Mouse (Mus musculus) myocyte (in vitro differentiated cells): Measurements from ENCODE around the gene Zfp558. TPM values are rescaled to one million over a fixed set of nuclear protein-coding genes. Genes with fewer than 3 reads are reported as not detected.

ENCODE experiments used
- H3K27me3 ChIP-seq: one replicate; pipeline ENCODE4 v1.6.1; 2011; ENCODE audit not compliant: control insufficient read depth, insufficient read depth, insufficient read length
- H3K36me3 ChIP-seq: one replicate; pipeline ENCODE4 v1.6.1; 2011; ENCODE audit not compliant: control insufficient read depth, insufficient read depth
- H3K4me2 ChIP-seq: one replicate; pipeline ENCODE4 v1.6.1; 2011; ENCODE audit warnings: low read depth, control low read depth
- H3K4me3 ChIP-seq: one replicate; pipeline ENCODE4 v1.5.1; 2011; ENCODE audit warnings: mild to moderate bottlenecking, control low read depth, moderate library complexity
- H3K79me2 ChIP-seq: one replicate; pipeline ENCODE4 v1.6.1; 2011; ENCODE audit not compliant: control insufficient read depth, insufficient read depth
- H3ac ChIP-seq: one replicate; pipeline ENCODE4 v1.6.1; 2011; ENCODE audit not compliant: control insufficient read depth, insufficient read length
- CEBPB ChIP-seq: IDR thresholded peaks from 2 replicates; pipeline ENCODE4 v1.6.1; 2011; ENCODE audit warnings: mild to moderate bottlenecking, moderate library complexity; ENCODE audit not compliant: poor library complexity, insufficient read depth, severe bottlenecking
- E2F4 ChIP-seq: IDR thresholded peaks from one replicate; pipeline ENCODE4 v1.6.1; 2011; ENCODE audit warnings: mild to moderate bottlenecking, control low read depth, moderate library complexity; ENCODE audit not compliant: insufficient read depth
- MAX ChIP-seq: IDR thresholded peaks from one replicate; pipeline ENCODE4 v1.6.1; 2011; ENCODE audit warnings: low read depth, mild to moderate bottlenecking, control low read depth
- MYOD1 ChIP-seq, 3 experiments: IDR thresholded peaks; one replicate each; pipeline ENCODE4 v1.6.1; 2011; ENCODE audit warnings: control low read depth in 2 of 3, low read depth in 2 of 3, mild to moderate bottlenecking in 2 of 3, moderate library complexity in 1 of 3; ENCODE audit not compliant: insufficient read length in 2 of 3, control insufficient read depth in 1 of 3
- MYOG ChIP-seq, 3 experiments: IDR thresholded peaks; one replicate each; pipeline ENCODE4 v1.6.1; 2011; ENCODE audit warnings: control low read depth in 2 of 3, low read depth in 2 of 3, mild to moderate bottlenecking in 2 of 3; ENCODE audit not compliant: insufficient read length in 2 of 3, control insufficient read depth in 1 of 3, insufficient read depth in 1 of 3
- POLR2A ChIP-seq: IDR thresholded peaks from one replicate; pipeline ENCODE4 v1.6.1; 2011; ENCODE audit warnings: low read depth, mild to moderate bottlenecking, control low read depth, moderate library complexity; ENCODE audit not compliant: insufficient read length
- POLR2AphosphoS2 ChIP-seq: IDR thresholded peaks from one replicate; pipeline ENCODE4 v1.6.1; 2011; ENCODE audit warnings: low read depth, control low read depth; ENCODE audit not compliant: insufficient read length
- REST ChIP-seq: IDR thresholded peaks from one replicate; pipeline ENCODE4 v1.6.1; 2011; ENCODE audit warnings: mild to moderate bottlenecking, control low read depth, moderate library complexity; ENCODE audit not compliant: insufficient read depth, insufficient read length
- SRF ChIP-seq: IDR thresholded peaks from one replicate; pipeline ENCODE4 v1.6.1; 2011; ENCODE audit warnings: low read depth; ENCODE audit not compliant: control insufficient read depth, insufficient read length
- TCF12 ChIP-seq: IDR thresholded peaks from one replicate; pipeline ENCODE4 v1.6.1; 2011; ENCODE audit warnings: mild to moderate bottlenecking, control low read depth; ENCODE audit not compliant: poor library complexity, insufficient read depth, severe bottlenecking
- TCF3 ChIP-seq: IDR thresholded peaks from one replicate; pipeline ENCODE4 v1.6.1; 2011; ENCODE audit warnings: low read depth, control low read depth; ENCODE audit not compliant: insufficient read length
- USF1 ChIP-seq: IDR thresholded peaks from one replicate; pipeline ENCODE4 v1.6.1; 2011; ENCODE audit warnings: low read depth, mild to moderate bottlenecking, control low read depth, moderate library complexity
- polyA plus RNA-seq: library from polyadenylated mRNA; unstranded; fragments of >200 nt; fragmentation: generic; extraction: Trizol; gene quantifications from one replicate; pipeline ENCODE4 v1.2.1, GENCODE M21; 2012; ENCODE audit warnings: missing spikeins

The Zfp558 gene
- 0.31 TPM for polyA plus RNA-seq

- no peaks in the 10 kb centered on the region for H3K27me3 ChIP-seq
- no peak within 1 kb of the TSS for H3K4me2 ChIP-seq
- no peak for TF ChIP-seq MYOG (IDR thresholded peaks at IDR 0.05; ENCODE audit: control insufficient read depth in 1 of 3, insufficient read depth in 1 of 3, insufficient read length in 2 of 3, low read depth in 2 of 3)
- TF ChIP-seq POLR2A, result no peak
- TF ChIP-seq MAX, result no peak
- TF ChIP-seq POLR2AphosphoS2, result no peak
- no peak for TF ChIP-seq E2F4
- no peak for TF ChIP-seq CEBPB
- TF ChIP-seq SRF, result no peak
- no peak for TF ChIP-seq USF1
- TF ChIP-seq MYOD1 (IDR thresholded peaks at IDR 0.05; ENCODE audit: control insufficient read depth in 1 of 3, insufficient read length in 2 of 3, low read depth in 2 of 3), result no peak
- no peak for TF ChIP-seq TCF3
- TF ChIP-seq TCF12, result no peak
- TF ChIP-seq REST, result no peak
- H3K4me3 ChIP-seq, result no peak within 1 kb of the TSS
- H3K36me3 ChIP-seq, result no peaks in the 10 kb centered on the region
- no peak within 1 kb of the TSS for H3ac ChIP-seq
- H3K79me2 ChIP-seq, result no peaks in the 10 kb centered on the region
Observed at GRCm38 (mm10) chr9:18478168-18478567, at the start of gene Zfp558, which contains the start of gene Mbd3l1. Gene Zfp558 (minus strand): TSS chr9:18478268. Gene Mbd3l1 (plus strand): TSS chr9:18478359.

- Histone ChIP-seq H3K4me2 (no peak overlapping the region), H3K79me2 (no peaks in the 10 kb centered on the region), H3K4me3 (no peak overlapping the region), H3K36me3 (no peaks in the 10 kb centered on the region), H3K27me3 (no peaks in the 10 kb centered on the region), H3ac (no peak overlapping the region)
- TF ChIP-seq TCF3 (no peak), MYOG (IDR thresholded peaks at IDR 0.05; ENCODE audit: control insufficient read depth in 1 of 3, insufficient read depth in 1 of 3, insufficient read length in 2 of 3, low read depth in 2 of 3) (no peak), SRF (no peak), MYOD1 (IDR thresholded peaks at IDR 0.05; ENCODE audit: control insufficient read depth in 1 of 3, insufficient read length in 2 of 3, low read depth in 2 of 3) (no peak), CEBPB (no peak), REST (no peak), MAX (no peak), POLR2AphosphoS2 (no peak), TCF12 (no peak), USF1 (no peak), E2F4 (no peak), POLR2A (no peak)
Observed at GRCm38 (mm10) chr9:18508098-18508497, 30.0 kb upstream of the Zfp558 start.

DNA sequence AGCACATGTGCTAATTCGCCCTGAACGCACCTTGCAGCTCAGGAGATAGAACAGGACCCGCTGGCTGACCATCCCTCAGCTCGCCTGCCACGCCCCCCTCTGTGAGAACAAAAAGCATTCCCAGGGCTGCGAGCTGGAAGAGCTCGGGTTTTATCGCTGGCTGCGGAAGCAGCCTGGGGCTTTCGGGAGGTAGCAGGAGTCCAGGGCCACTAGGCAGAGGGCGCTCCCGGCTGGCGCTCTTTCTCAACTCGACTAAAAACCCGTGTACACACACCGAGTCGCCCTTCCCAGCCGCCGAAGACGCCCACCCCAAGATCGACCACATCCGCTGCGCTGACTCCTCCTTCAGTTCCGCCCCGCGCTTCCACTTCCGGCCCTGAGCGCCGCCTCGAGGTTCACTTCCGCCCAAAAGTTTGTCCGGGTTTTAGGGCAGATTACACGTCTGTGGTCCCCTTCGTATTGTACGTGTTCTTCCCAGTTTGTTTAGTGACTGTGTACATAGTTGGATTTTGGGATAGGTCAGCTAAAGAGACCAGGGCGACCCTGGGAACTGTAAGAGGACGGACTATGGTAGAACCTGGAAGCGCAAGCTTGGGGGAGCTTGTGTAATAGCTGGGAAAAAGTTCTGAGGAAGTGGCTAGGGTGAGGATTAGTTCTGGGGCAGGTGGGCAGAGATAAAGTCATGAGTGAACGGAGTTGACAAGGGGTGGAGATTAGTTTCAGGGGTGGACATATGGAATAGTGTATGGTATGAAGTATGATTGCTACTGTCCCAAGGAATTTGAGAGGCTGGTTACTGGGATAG, 4.5 kb downstream of the Zfp558 start:
- Histone ChIP-seq H3K79me2 (no peaks in the 10 kb centered on the region), H3K27me3 (no peaks in the 10 kb centered on the region), H3K36me3 (no peaks in the 10 kb centered on the region), H3K4me2 (peak overlapping the region; percentile 70), H3K4me3 (peak overlapping the region; percentile 42), H3ac (peak overlapping the region; percentile 27)
- TF ChIP-seq USF1, result no peak
- TF ChIP-seq POLR2A, result peak; percentile 60

DNA sequence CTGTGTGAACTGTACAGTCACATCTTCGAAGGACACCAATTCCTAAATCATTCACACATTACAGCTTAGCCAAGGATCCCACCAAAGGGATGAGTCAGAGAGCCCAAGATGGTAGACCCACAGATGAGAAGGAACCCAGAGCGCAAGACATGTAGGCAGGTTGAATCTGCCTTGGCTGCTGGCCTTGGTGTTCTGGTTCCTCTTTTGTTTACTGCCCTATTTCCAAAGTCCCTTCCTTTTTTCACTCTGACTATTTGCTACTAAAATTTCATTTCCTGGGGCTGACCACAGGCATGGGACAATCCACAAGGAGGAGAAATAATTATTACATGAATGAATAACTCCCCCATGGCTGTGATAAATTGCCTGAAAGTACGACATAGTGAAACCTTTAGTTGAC, 10.1 kb downstream of the Zfp558 start:
- TF ChIP-seq POLR2AphosphoS2 (no peak), TCF3 (no peak), SRF (no peak), REST (no peak), MAX (no peak), TCF12 (no peak), CEBPB (no peak), MYOG (IDR thresholded peaks at IDR 0.05; ENCODE audit: control insufficient read depth in 1 of 3, insufficient read depth in 1 of 3, insufficient read length in 2 of 3, low read depth in 2 of 3) (no peak), MYOD1 (IDR thresholded peaks at IDR 0.05; ENCODE audit: control insufficient read depth in 1 of 3, insufficient read length in 2 of 3, low read depth in 2 of 3) (no peak), USF1 (no peak), E2F4 (no peak), POLR2A (no peak)
- Histone ChIP-seq H3K27me3 (no peaks in the 10 kb centered on the region), H3K36me3 (no peaks in the 10 kb centered on the region)

GRCm38 (mm10) chr9:18467350-18467749, 10.7 kb downstream of the Zfp558 start:
- Histone ChIP-seq H3K36me3 (no peaks in the 10 kb centered on the region), H3K4me2 (no peak overlapping the region), H3K79me2 (no peaks in the 10 kb centered on the region), H3K4me3 (no peak overlapping the region), H3ac (no peak overlapping the region), H3K27me3 (no peaks in the 10 kb centered on the region)
- TF ChIP-seq SRF (no peak), REST (no peak), MYOD1 (IDR thresholded peaks at IDR 0.05; ENCODE audit: control insufficient read depth in 1 of 3, insufficient read length in 2 of 3, low read depth in 2 of 3) (no peak), MYOG (IDR thresholded peaks at IDR 0.05; ENCODE audit: control insufficient read depth in 1 of 3, insufficient read depth in 1 of 3, insufficient read length in 2 of 3, low read depth in 2 of 3) (no peak), USF1 (no peak), TCF3 (no peak), TCF12 (no peak), POLR2A (no peak), POLR2AphosphoS2 (no peak), MAX (no peak)

More for the DNA sequence above, 10.1 kb downstream of the Zfp558 start:
- Histone ChIP-seq H3K4me2 (no peak overlapping the region), H3ac (no peak overlapping the region), H3K79me2 (no peaks in the 10 kb centered on the region), H3K4me3 (no peak overlapping the region)
